Mouse (Mus musculus) hindbrain, embryonic 12.5 days (tissue): Measurements from ENCODE around the gene Fam214b. TPM values are rescaled to one million over a fixed set of nuclear protein-coding genes. Genes with fewer than 3 reads are reported as not detected.

Source experiments
- ATAC-seq: fragments of 200-750 bp; cut with Nextera tagmentation; 2 replicates; pipeline ENCODE4 v1.8.0; 2017; ENCODE audit warnings: moderate TSS enrichment; ENCODE audit not compliant: low FRiP score
- H3K27ac ChIP-seq: fragments of 300-500 bp; sonication (generic); 2 replicates; pipeline ENCODE4 v1.5.1; 2016; ENCODE audit warnings: mild to moderate bottlenecking
- H3K27me3 ChIP-seq: fragments of 300-500 bp; sonication (generic); 2 replicates; pipeline ENCODE4 v1.6.1; 2016; ENCODE audit warnings: mild to moderate bottlenecking
- H3K36me3 ChIP-seq: fragments of 300-500 bp; sonication (generic); 2 replicates; pipeline ENCODE4 v1.6.1; 2016; ENCODE audit warnings: mild to moderate bottlenecking
- H3K4me1 ChIP-seq: fragments of 300-500 bp; sonication (generic); 2 replicates; pipeline ENCODE4 v1.6.1; 2016
- H3K4me2 ChIP-seq: fragments of 300-500 bp; sonication (generic); replicated peaks from 2 replicates; pipeline ENCODE4 v1.6.1; 2016; ENCODE audit warnings: mild to moderate bottlenecking
- H3K4me3 ChIP-seq: fragments of 300-500 bp; sonication (generic); 2 replicates; pipeline ENCODE4 v1.5.1; 2016; ENCODE audit warnings: mild to moderate bottlenecking
- H3K9ac ChIP-seq: fragments of 300-500 bp; sonication (generic); 2 replicates; pipeline ENCODE4 v1.6.1; 2016; ENCODE audit warnings: mild to moderate bottlenecking, moderate library complexity
- H3K9me3 ChIP-seq: fragments of 300-500 bp; sonication (generic); replicated peaks from 2 replicates; pipeline ENCODE4 v1.6.1; 2016; ENCODE audit warnings: mild to moderate bottlenecking
- WGBS: fragments of 180-500 bp; shearing (Covaris S2); methylation state at CpG from one replicate; pipeline ENCODE4 v1.1.7; 2016; 5-methylcytosine and 5-hydroxymethylcytosine counted together
- polyA plus RNA-seq: library from polyadenylated mRNA; unstranded; fragments of >200 nt; fragmentation: Nextera tagmentation; extraction: Ambion mirVana; gene quantifications from 2 replicates; pipeline ENCODE4 v1.2.1, GENCODE M21; 2016

The Fam214b gene
- 36.2 and 36.6 TPM in 2 replicates for polyA plus RNA-seq

DNA sequence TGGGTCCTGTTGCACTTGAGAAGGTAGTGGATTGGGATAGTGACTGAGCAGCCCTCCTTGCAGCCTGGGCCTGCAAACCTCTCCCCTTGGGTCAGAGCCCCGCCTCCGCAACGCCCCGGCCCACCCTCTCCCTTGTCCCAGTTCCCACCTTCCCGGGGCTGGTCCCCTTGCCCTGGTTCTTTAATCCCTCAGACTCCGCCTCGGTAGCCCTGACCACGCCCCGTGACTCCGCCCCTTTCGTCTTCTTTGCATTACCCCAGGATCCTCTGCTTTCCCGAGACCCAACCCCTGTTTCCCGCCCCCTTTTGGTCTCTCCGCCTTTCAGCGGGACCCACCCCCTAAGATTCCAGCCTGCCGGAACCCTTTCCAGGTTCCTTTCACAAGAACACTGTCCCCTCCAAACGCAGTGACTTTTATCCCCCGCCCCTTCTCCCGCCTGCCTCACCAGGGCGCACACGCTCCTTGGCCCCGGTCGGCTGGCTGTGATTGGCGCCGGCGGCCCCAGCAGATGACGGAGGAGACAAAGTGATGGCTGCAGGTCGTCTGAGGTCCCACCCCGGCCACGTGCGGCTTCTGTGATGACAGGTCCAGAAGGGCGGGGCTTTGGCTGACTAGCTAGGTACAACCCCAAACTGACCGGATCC is at the start of gene Fam214b:
Gene Fam214b (minus strand): TSS at position 562 of the 644 bp plus-strand sequence.
- H3K36me3 ChIP-seq, result no peaks in the 10 kb centered on the region
- no peaks in the 10 kb centered on the region for H3K9me3 ChIP-seq
- under 1% methylated on average over 33 of the region's 33 CpGs for WGBS
- H3K27ac ChIP-seq, result peak within 1 kb of the TSS; percentile 96
- peak within 1 kb of the TSS; percentile 75 for H3K9ac ChIP-seq
- peak within 1 kb of the TSS; percentile 55 for H3K4me3 ChIP-seq
- peak within 1 kb of the TSS; percentile 71 for H3K4me2 ChIP-seq
- H3K27me3 ChIP-seq, result no peaks in the 10 kb centered on the region
- peak; percentile 83 for ATAC-seq
- peaks cover 36% of the 10 kb centered on the region for H3K4me1 ChIP-seq

- Histone ChIP-seq H3K4me2 (no peak overlapping the region), H3K36me3 (no peaks in the 10 kb centered on the region), H3K27me3 (no peaks in the 10 kb centered on the region), H3K4me1 (no peaks in the 10 kb centered on the region), H3K4me3 (no peak overlapping the region), H3K9me3 (no peaks in the 10 kb centered on the region), H3K27ac (no peak overlapping the region), H3K9ac (no peak overlapping the region)
- 83% methylated on average over 4 of the region's 4 CpGs for WGBS
- ATAC-seq, result no peak
Observed at GRCm38 (mm10) chr4:43091183-43091582, 45.2 kb upstream of the Fam214b start.

DNA sequence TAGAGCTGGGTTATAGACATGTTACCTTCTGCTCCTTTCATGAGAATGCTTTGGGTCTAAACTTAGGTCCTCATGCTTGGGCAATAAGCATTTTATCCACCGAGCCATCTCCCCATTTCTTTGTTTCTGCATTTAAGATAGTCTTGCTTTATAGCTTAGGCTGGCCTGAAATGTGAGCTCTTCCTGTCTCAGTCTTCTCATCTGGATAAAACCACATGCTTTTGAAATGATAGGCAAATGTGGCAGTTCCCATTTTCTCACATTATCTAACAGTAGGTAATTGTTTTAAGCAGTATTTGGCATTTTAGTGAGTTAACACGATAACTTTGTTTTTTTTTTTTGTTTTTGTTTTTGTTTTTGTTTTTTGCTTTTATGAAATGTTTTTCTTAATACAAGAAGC is 43.9 kb upstream of the Fam214b start:
- no peaks in the 10 kb centered on the region for H3K9me3 ChIP-seq

GRCm38 (mm10) chr4:43082458-43082857 is 36.4 kb upstream of the Fam214b start:
- Histone ChIP-seq H3K27ac (no peak overlapping the region), H3K27me3 (no peaks in the 10 kb centered on the region), H3K36me3 (no peaks in the 10 kb centered on the region), H3K9me3 (no peaks in the 10 kb centered on the region), H3K4me2 (no peak overlapping the region), H3K4me1 (no peaks in the 10 kb centered on the region), H3K9ac (no peak overlapping the region), H3K4me3 (no peak overlapping the region)
- ATAC-seq, result no peak
- 75% methylated on average over 2 of the region's 2 CpGs for WGBS

More for the DNA sequence above, 43.9 kb upstream of the Fam214b start:
- no peak for ATAC-seq
- Histone ChIP-seq H3K27me3 (no peaks in the 10 kb centered on the region), H3K27ac (no peak overlapping the region), H3K4me2 (no peak overlapping the region), H3K9ac (no peak overlapping the region), H3K36me3 (no peaks in the 10 kb centered on the region), H3K4me3 (no peak overlapping the region), H3K4me1 (no peaks in the 10 kb centered on the region)
- 85% methylated on average over 2 of the region's 2 CpGs for WGBS

- no peaks in the 10 kb centered on the region for H3K36me3 ChIP-seq
- ATAC-seq, result no peak
- no peak overlapping the region for H3K9ac ChIP-seq
- WGBS, result 63% methylated on average over 7 of the region's 7 CpGs
- no peak overlapping the region for H3K4me3 ChIP-seq
- no peaks in the 10 kb centered on the region for H3K4me1 ChIP-seq
- no peak overlapping the region for H3K4me2 ChIP-seq
- no peak overlapping the region for H3K27ac ChIP-seq
- H3K9me3 ChIP-seq, result no peaks in the 10 kb centered on the region
- H3K27me3 ChIP-seq, result no peaks in the 10 kb centered on the region
Observed at GRCm38 (mm10) chr4:43078071-43078718, 32.2 kb upstream of the Fam214b start.

GRCm38 (mm10) chr4:43074923-43075322 is 28.9 kb upstream of the Fam214b start:
- H3K27me3 ChIP-seq, result no peaks in the 10 kb centered on the region
- H3K4me1 ChIP-seq, result no peaks in the 10 kb centered on the region
- no peak overlapping the region for H3K4me3 ChIP-seq
- H3K4me2 ChIP-seq, result no peak overlapping the region
- ATAC-seq, result no peak
- no peaks in the 10 kb centered on the region for H3K36me3 ChIP-seq
- H3K9me3 ChIP-seq, result no peaks in the 10 kb centered on the region
- H3K27ac ChIP-seq, result no peak overlapping the region
- no peak overlapping the region for H3K9ac ChIP-seq

- H3K4me1 ChIP-seq, result no peaks in the 10 kb centered on the region
- H3K36me3 ChIP-seq, result no peaks in the 10 kb centered on the region
- H3K9me3 ChIP-seq, result no peaks in the 10 kb centered on the region
- no peaks in the 10 kb centered on the region; the same call in 1 of the 2 replicates for H3K27me3 ChIP-seq
- H3K4me3 ChIP-seq, result no peak overlapping the region
- H3K27ac ChIP-seq, result no peak overlapping the region
- H3K4me2 ChIP-seq, result no peak overlapping the region
- WGBS, result 95% methylated on average over 4 of the region's 4 CpGs
- ATAC-seq, result no peak
- no peak overlapping the region for H3K9ac ChIP-seq
Observed at GRCm38 (mm10) chr4:43065471-43065870, 19.5 kb upstream of the Fam214b start.

DNA sequence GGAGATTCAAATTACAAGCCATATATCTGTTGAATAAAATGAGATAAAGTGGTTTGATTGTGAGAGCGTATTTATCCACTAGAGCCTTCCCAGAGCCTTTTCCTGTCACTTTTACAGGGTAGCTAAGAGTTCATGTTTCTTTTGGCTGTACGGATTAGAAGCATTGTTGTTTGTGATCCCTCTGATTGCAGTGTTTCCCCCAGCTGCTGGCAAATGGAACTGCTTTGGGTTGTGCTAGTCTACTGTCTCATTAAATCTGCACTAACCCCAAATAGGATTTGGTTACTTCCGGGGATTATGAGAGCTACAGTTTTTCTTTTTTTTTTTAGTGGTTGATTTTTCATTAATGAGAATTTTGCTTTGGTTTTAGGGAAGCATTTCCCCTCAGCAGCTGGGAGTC is 14.3 kb upstream of the Fam214b start:
- Histone ChIP-seq H3K27ac (no peak overlapping the region), H3K4me1 (no peaks in the 10 kb centered on the region), H3K4me3 (no peak overlapping the region), H3K9me3 (no peaks in the 10 kb centered on the region), H3K36me3 (no peaks in the 10 kb centered on the region), H3K4me2 (no peak overlapping the region; the same call in 1 of the 2 replicates), H3K27me3 (no peaks in the 10 kb centered on the region; the same call in 1 of the 2 replicates), H3K9ac (no peak overlapping the region)
- ATAC-seq, result no peak
- 61% methylated on average over 3 of the region's 3 CpGs for WGBS

DNA sequence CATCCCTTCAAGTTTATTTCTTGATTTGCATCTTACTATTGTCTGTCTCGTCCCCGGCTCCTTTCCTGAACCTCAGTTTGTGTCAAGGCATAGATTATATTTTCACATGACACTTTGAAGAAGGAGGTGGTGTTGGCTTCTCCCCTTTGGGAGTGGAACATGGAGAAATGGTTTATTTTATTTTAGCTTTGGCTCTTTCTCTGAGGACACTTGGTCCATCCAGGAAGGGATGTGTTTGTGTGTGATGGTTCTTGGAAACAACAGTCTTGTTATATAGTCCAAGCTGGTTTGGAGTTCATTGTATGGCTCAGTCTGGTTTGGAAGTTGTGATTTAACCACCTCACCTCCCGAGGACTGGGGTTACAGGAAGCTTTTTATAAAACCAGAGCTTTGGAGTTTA is 13.7 kb upstream of the Fam214b start:
- H3K9ac ChIP-seq, result peak overlapping the region; percentile 75

DNA sequence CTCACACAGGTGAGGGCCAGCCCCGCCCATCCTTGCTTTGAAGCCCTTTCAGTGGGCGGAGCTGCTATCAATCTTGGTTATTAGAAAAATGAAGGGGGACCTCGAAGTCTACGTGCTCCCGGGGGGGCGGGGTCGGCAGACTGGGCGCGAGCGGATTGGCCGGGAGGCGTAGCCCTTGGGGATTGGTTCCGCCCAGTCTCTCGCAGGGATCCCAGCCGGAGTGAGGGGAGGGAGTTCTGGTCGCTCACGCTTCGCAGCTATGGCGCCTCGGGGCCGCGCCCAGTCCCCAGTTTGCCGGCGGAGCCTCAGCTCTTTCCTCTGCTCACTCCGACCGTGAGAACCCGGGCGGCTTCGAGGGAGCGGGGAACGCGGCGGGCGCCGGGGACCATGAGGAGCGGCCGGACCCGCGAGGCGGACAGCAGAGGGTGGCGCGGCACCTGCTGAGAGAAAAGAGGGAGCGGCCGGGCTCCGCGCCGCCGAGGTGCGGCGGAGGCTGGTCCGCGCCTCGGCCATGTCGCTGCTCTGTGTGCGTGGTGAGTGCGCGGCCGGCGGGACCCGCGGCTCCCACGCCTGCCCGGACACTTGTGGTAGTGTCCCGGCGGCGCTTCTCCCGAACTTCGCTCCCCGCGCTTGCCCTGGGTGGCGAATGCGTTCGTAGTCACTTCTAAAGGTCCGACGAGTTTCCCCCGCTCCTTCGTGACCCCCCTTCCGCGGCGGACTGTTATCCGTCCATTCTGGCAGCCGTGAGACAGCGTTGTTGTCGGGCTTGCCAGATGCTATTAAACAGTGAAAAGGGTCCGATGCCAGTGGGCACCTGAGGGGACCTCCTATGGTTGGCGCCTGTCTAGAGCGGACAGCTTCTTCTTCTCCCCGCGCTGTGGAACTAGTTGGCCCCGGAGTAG is 13.0 kb upstream of the Fam214b start, which contains the start of gene Unc13b:
Gene Unc13b (plus strand): TSS at position 201 of the 902 bp plus-strand sequence.
- Histone ChIP-seq H3K9ac (peak within 1 kb of the TSS; percentile 75), H3K27ac (peak within 1 kb of the TSS; percentile 87), H3K4me1 (no peaks in the 10 kb centered on the region), H3K36me3 (no peaks in the 10 kb centered on the region), H3K4me3 (peak within 1 kb of the TSS; percentile 74), H3K9me3 (no peaks in the 10 kb centered on the region), H3K27me3 (no peaks in the 10 kb centered on the region; the same call in 1 of the 2 replicates), H3K4me2 (peak within 1 kb of the TSS; percentile 63)
- WGBS, result under 1% methylated on average over 89 of the region's 90 CpGs
- ATAC-seq, result peak; percentile 97

More for the DNA sequence above, 13.7 kb upstream of the Fam214b start:
- H3K36me3 ChIP-seq, result no peaks in the 10 kb centered on the region
- ATAC-seq, result no peak
- H3K27me3 ChIP-seq, result no peaks in the 10 kb centered on the region; the same call in 1 of the 2 replicates
- no peaks in the 10 kb centered on the region for H3K9me3 ChIP-seq
- 34% methylated on average over 3 of the region's 3 CpGs for WGBS
- H3K4me1 ChIP-seq, result no peaks in the 10 kb centered on the region
- peak overlapping the region; percentile 63 for H3K4me2 ChIP-seq
- peak overlapping the region; percentile 74 for H3K4me3 ChIP-seq
- H3K27ac ChIP-seq, result no peak overlapping the region

DNA sequence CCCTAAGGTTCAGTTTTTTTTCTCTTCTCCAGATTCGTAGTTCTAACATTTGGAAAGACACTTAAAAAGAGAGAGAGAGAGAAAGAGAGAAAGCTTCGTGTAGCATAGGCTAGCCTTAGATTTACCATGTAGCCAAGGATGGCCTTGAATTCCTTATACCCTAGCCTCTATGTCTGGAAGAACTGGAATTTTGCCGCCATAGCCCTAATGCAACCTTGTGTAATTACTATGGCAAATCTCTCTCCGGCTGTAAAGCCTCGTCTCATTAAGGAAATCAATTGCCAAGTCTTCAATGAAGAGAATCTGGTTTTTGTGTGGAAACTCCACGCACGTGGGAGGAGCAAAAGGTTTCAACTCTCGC is 12.4 kb upstream of the Fam214b start:
- Histone ChIP-seq H3K4me3 (peak overlapping the region; percentile 74), H3K9ac (no peak overlapping the region), H3K9me3 (no peaks in the 10 kb centered on the region), H3K27me3 (no peaks in the 10 kb centered on the region; the same call in 1 of the 2 replicates), H3K4me2 (peak overlapping the region; percentile 63), H3K36me3 (no peaks in the 10 kb centered on the region), H3K27ac (no peak overlapping the region; the same call in 1 of the 2 replicates), H3K4me1 (no peaks in the 10 kb centered on the region)
- peak; percentile 23; the same call in 1 of the 2 replicates for ATAC-seq
- 19% methylated on average over 8 of the region's 8 CpGs for WGBS

DNA sequence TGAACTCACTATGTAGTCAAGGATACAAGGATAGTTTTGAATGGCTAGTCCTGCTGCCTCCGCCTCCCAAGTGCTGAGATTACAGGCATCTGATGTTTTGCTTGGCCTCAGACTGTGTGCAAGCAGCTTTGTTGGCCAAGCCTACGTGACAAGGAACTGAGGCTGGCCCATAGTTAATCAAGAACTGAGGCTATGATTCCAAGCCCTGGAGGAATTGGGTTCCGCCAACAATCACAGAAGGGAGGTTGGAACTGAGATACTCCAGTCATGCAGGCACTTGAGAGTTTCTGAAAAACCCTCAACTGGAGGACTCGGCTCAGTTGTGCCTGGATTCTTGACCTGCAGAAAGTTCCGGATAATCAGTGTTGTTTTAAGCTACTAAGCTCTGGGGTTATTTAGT is 11.6 kb upstream of the Fam214b start:
- Histone ChIP-seq H3K4me3 (no peak overlapping the region), H3K4me1 (no peaks in the 10 kb centered on the region), H3K9me3 (no peaks in the 10 kb centered on the region), H3K27ac (no peak overlapping the region), H3K9ac (no peak overlapping the region), H3K4me2 (no peak overlapping the region), H3K27me3 (no peaks in the 10 kb centered on the region; the same call in 1 of the 2 replicates), H3K36me3 (no peaks in the 10 kb centered on the region)
- WGBS, result 97% methylated on average over 5 of the region's 5 CpGs
- no peak for ATAC-seq
